Mouse (Mus musculus): Measurements from ENCODE around the gene Cck. TPM values are rescaled to one million over a fixed set of nuclear protein-coding genes. Genes with fewer than 3 reads are reported as not detected.
"Not testable (repeated sequence)": the region's sequence is repeated elsewhere in the genome, so short reads cannot be mapped to it uniquely, and the experiment has no call there.

Cck gene
- total RNA-seq, 1 experiment = not detected

GRCm38 (mm10) chr9:121454891-121455290, 40.6 kb downstream of the Cck start:
- Histone ChIP-seq H3K4me3 (ENCODE audit: insufficient read depth in 1 of 2, low read depth in 1 of 2, low read length in 2 of 2, poor library complexity in 1 of 2, severe bottlenecking in 1 of 2) (no peak overlapping the region), H3K27ac (ENCODE audit: insufficient read depth, low read depth, low read length, poor library complexity, severe bottlenecking) (no peak overlapping the region), H3K36me3 (ENCODE audit: control insufficient read depth, insufficient read depth, low read length, poor library complexity, severe bottlenecking) (peaks cover 23% of the 10 kb centered on the region), H3K9ac (ENCODE audit: insufficient read depth, low read depth, low read length, poor library complexity, severe bottlenecking) (no peak overlapping the region), H3K4me1 (ENCODE audit: control insufficient read depth in 2 of 2, insufficient read depth in 2 of 2, low read length in 2 of 2, poor library complexity in 1 of 2) (peaks cover 0 to 5% of the 10 kb centered on the region in 2 experiments; a peak in 1 of 4 replicates), H3K9me3 (ENCODE audit: control insufficient read depth, insufficient read depth, low read depth, low read length) (no peaks in the 10 kb centered on the region)
- TF ChIP-seq HCFC1 (IDR thresholded peaks at IDR 0.05; ENCODE audit: borderline replicate concordance, insufficient read depth, low read length) (no peak), ZNF384 (IDR thresholded peaks at IDR 0.05; ENCODE audit: low read depth, low read length) (no peak), MAFK (IDR thresholded peaks at IDR 0.05; ENCODE audit: insufficient read depth, low read depth, low read length) (no peak), CHD2 (IDR thresholded peaks at IDR 0.05; ENCODE audit: low read depth, low read length) (no peak), ZC3H11A (IDR thresholded peaks at IDR 0.05; ENCODE audit: borderline replicate concordance, low read depth, low read length) (no peak)
- in situ Hi-C loops (cut with MboI; ENCODE audit: low sequenced_read_pairs in 2 of 2, unreplicated experiment in 2 of 2) = no loop called here
- no peak for DNase-seq (ENCODE audit: low read depth, low spot score)

DNA sequence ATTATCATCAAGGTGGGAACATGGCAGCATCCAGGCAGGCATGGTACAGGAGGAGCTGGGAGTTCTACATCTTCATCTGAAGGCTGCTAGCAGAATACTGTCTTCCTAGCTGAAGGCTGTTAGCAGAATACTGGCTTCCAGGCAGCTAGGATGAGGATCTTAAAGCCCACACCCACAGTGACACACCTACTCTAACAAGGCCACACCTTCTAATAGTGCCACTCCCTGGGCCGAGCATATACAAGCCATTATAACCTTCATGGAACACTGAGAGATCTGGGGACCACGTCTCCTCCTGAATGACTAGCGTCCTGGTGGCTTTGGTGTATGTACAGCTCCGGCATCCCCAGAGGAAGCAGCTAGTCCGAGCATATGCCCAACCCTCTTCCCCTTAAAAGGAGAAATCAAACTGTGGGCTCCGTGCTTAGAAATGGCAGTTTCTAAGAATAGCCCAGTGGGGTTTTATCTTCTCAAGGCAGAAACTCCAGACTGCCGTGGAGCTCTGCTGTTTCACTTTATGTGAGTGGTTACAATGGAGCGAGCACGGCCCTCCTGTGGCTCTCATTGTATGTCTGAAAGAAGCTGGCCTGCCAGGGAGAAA, 43.1 kb downstream of the Cck start:
- DNase-seq (ENCODE audit: low read depth, low spot score); in situ Hi-C loops (cut with MboI; ENCODE audit: low sequenced_read_pairs in 2 of 2, unreplicated experiment in 2 of 2); H3K4me1 ChIP-seq (ENCODE audit: control insufficient read depth in 2 of 2, insufficient read depth in 2 of 2, low read length in 2 of 2, poor library complexity in 1 of 2); H3K27ac ChIP-seq (ENCODE audit: insufficient read depth, low read depth, low read length, poor library complexity, severe bottlenecking); H3K9ac ChIP-seq (ENCODE audit: insufficient read depth, low read depth, low read length, poor library complexity, severe bottlenecking); H3K4me3 ChIP-seq (ENCODE audit: insufficient read depth in 1 of 2, low read depth in 1 of 2, low read length in 2 of 2, poor library complexity in 1 of 2, severe bottlenecking in 1 of 2); H3K9me3 ChIP-seq (ENCODE audit: control insufficient read depth, insufficient read depth, low read depth, low read length): not testable (repeated sequence)
- H3K36me3 ChIP-seq (ENCODE audit: control insufficient read depth, insufficient read depth, low read length, poor library complexity, severe bottlenecking) = peaks cover 26% of the 10 kb centered on the region

DNA sequence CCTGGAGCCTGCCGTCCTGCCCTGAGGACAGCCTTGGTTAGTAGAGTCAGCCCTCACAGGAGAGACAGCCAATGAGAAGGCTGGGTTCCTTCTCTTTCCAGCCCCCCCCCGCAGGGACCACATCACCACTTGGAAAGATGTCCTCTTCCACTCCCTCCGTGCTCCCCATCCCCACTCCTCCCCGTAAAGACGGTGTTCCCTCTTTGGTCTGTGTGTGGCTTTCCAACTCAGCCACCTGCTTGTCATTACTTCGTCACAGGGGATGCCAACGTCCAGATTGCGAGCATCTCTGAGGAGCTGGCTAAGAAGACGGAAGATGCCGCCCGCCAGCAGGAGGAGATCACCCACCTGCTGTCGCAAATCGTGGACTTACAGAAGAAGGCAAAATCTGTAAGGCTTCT, 49.1 kb downstream of the Cck start:
- Histone ChIP-seq H3K4me1 (ENCODE audit: control insufficient read depth in 2 of 2, insufficient read depth in 2 of 2, low read length in 2 of 2, poor library complexity in 1 of 2) (peaks cover 1 to 9% of the 10 kb centered on the region in 2 experiments; a peak in 2 of 4 replicates), H3K4me3 (ENCODE audit: insufficient read depth in 1 of 2, low read depth in 1 of 2, low read length in 2 of 2, poor library complexity in 1 of 2, severe bottlenecking in 1 of 2) (no peak overlapping the region), H3K27ac (ENCODE audit: insufficient read depth, low read depth, low read length, poor library complexity, severe bottlenecking) (no peak overlapping the region), H3K9ac (ENCODE audit: insufficient read depth, low read depth, low read length, poor library complexity, severe bottlenecking) (no peak overlapping the region), H3K36me3 (ENCODE audit: control insufficient read depth, insufficient read depth, low read length, poor library complexity, severe bottlenecking) (peaks cover 29% of the 10 kb centered on the region), H3K9me3 (ENCODE audit: control insufficient read depth, insufficient read depth, low read depth, low read length) (no peaks in the 10 kb centered on the region)
- in situ Hi-C loops (cut with MboI; ENCODE audit: low sequenced_read_pairs in 2 of 2, unreplicated experiment in 2 of 2) = no loop called here
- no peak for TF ChIP-seq ZNF384 (IDR thresholded peaks at IDR 0.05; ENCODE audit: low read depth, low read length)
- TF ChIP-seq HCFC1 (IDR thresholded peaks at IDR 0.05; ENCODE audit: borderline replicate concordance, insufficient read depth, low read length) = no peak
- no peak for TF ChIP-seq CHD2 (IDR thresholded peaks at IDR 0.05; ENCODE audit: low read depth, low read length)
- TF ChIP-seq MAFK (IDR thresholded peaks at IDR 0.05; ENCODE audit: insufficient read depth, low read depth, low read length) = no peak
- TF ChIP-seq ZC3H11A (IDR thresholded peaks at IDR 0.05; ENCODE audit: borderline replicate concordance, low read depth, low read length) = no peak
- DNase-seq (ENCODE audit: low read depth, low spot score) = no peak

GRCm38 (mm10) chr9:121445364-121445763, 50.1 kb downstream of the Cck start:
- no peak overlapping the region for H3K27ac ChIP-seq (ENCODE audit: insufficient read depth, low read depth, low read length, poor library complexity, severe bottlenecking)
- H3K4me1 ChIP-seq (ENCODE audit: control insufficient read depth in 2 of 2, insufficient read depth in 2 of 2, low read length in 2 of 2, poor library complexity in 1 of 2) = peaks cover 1 to 9% of the 10 kb centered on the region in 2 experiments; a peak in 2 of 4 replicates
- no peak overlapping the region for H3K4me3 ChIP-seq (ENCODE audit: insufficient read depth in 1 of 2, low read depth in 1 of 2, low read length in 2 of 2, poor library complexity in 1 of 2, severe bottlenecking in 1 of 2)
- in situ Hi-C loops (cut with MboI; ENCODE audit: low sequenced_read_pairs in 2 of 2, unreplicated experiment in 2 of 2) = no loop called here
- no peak overlapping the region for H3K9ac ChIP-seq (ENCODE audit: insufficient read depth, low read depth, low read length, poor library complexity, severe bottlenecking)
- no peaks in the 10 kb centered on the region for H3K9me3 ChIP-seq (ENCODE audit: control insufficient read depth, insufficient read depth, low read depth, low read length)
- TF ChIP-seq ZNF384 (IDR thresholded peaks at IDR 0.05; ENCODE audit: low read depth, low read length) (no peak), HCFC1 (IDR thresholded peaks at IDR 0.05; ENCODE audit: borderline replicate concordance, insufficient read depth, low read length) (no peak), ZC3H11A (IDR thresholded peaks at IDR 0.05; ENCODE audit: borderline replicate concordance, low read depth, low read length) (no peak), MAFK (IDR thresholded peaks at IDR 0.05; ENCODE audit: insufficient read depth, low read depth, low read length) (no peak)
- H3K36me3 ChIP-seq (ENCODE audit: control insufficient read depth, insufficient read depth, low read length, poor library complexity, severe bottlenecking) = peaks cover 30% of the 10 kb centered on the region
- DNase-seq (ENCODE audit: low read depth, low spot score) = no peak

DNA sequence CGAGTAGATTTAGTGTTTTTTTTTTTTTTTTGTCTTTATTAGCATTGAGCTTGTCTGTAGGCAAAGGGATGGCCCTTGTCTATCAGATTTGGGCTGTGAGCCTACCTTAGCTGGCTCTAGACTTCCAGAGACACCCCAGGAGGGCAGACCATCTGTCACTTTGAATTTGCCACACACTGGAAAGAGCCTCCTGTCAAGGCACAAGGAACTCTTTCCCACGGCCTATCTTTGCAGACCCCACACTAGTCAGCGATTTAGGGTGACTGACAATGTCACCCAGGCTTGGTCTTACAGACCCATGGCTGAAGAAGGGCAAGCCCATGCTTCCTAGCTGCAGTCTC, 51.2 kb downstream of the Cck start:
- in situ Hi-C loops (cut with MboI; ENCODE audit: low sequenced_read_pairs in 2 of 2, unreplicated experiment in 2 of 2) = no loop called here
- Histone ChIP-seq H3K36me3 (ENCODE audit: control insufficient read depth, insufficient read depth, low read length, poor library complexity, severe bottlenecking) (peaks cover 28% of the 10 kb centered on the region), H3K27ac (ENCODE audit: insufficient read depth, low read depth, low read length, poor library complexity, severe bottlenecking) (no peak overlapping the region), H3K4me3 (ENCODE audit: insufficient read depth in 1 of 2, low read depth in 1 of 2, low read length in 2 of 2, poor library complexity in 1 of 2, severe bottlenecking in 1 of 2) (no peak overlapping the region), H3K4me1 (ENCODE audit: control insufficient read depth in 2 of 2, insufficient read depth in 2 of 2, low read length in 2 of 2, poor library complexity in 1 of 2) (peaks cover 1 to 9% of the 10 kb centered on the region in 2 experiments; a peak in 2 of 4 replicates), H3K9ac (ENCODE audit: insufficient read depth, low read depth, low read length, poor library complexity, severe bottlenecking) (no peak overlapping the region), H3K9me3 (ENCODE audit: control insufficient read depth, insufficient read depth, low read depth, low read length) (no peaks in the 10 kb centered on the region)
- DNase-seq (ENCODE audit: low read depth, low spot score) = no peak
- TF ChIP-seq ZC3H11A (IDR thresholded peaks at IDR 0.05; ENCODE audit: borderline replicate concordance, low read depth, low read length) = no peak
- no peak for TF ChIP-seq ZNF384 (IDR thresholded peaks at IDR 0.05; ENCODE audit: low read depth, low read length)
- no peak for TF ChIP-seq CHD2 (IDR thresholded peaks at IDR 0.05; ENCODE audit: low read depth, low read length)
- TF ChIP-seq HCFC1 (IDR thresholded peaks at IDR 0.05; ENCODE audit: borderline replicate concordance, insufficient read depth, low read length) = no peak
- no peak for TF ChIP-seq MAFK (IDR thresholded peaks at IDR 0.05; ENCODE audit: insufficient read depth, low read depth, low read length)

Measured in ES-E14 (cell line).